Mouse (Mus musculus) stomach, postnatal 0 days (tissue): ENCODE measurements around the gene Nrbp1. TPM values are rescaled to one million over a fixed set of nuclear protein-coding genes. Genes with fewer than 3 reads are reported as not detected.

ENCODE experiments used
- ATAC-seq: fragments of 200-750 bp; cut with Nextera tagmentation; 2 replicates; pipeline ENCODE4 v1.8.0; 2017; ENCODE audit not compliant: low FRiP score, low TSS enrichment
- DNase-seq: peaks from one replicate; pipeline ENCODE4 v3.0.0-alpha.2; 2016; ENCODE audit warnings: low spot score
- H3K27ac ChIP-seq: fragments of 300-500 bp; sonication (generic); replicated peaks from 2 replicates; pipeline ENCODE4 v1.5.1; 2014; ENCODE audit warnings: mild to moderate bottlenecking, control low read depth
- H3K27me3 ChIP-seq: fragments of 300-500 bp; sonication (generic); 2 replicates; pipeline ENCODE4 v1.6.1; 2014; ENCODE audit warnings: low read length; ENCODE audit not compliant: control insufficient read depth, insufficient read depth
- H3K36me3 ChIP-seq: fragments of 300-500 bp; sonication (generic); 2 replicates; pipeline ENCODE4 v1.6.1; 2014; ENCODE audit warnings: low read length, mixed read lengths; ENCODE audit not compliant: control insufficient read depth, insufficient read depth
- H3K4me1 ChIP-seq: fragments of 300-500 bp; sonication (generic); replicated peaks from 2 replicates; pipeline ENCODE4 v1.6.1; 2014; ENCODE audit warnings: antibody characterized with exemption; ENCODE audit not compliant: control insufficient read depth, insufficient read depth
- H3K4me2 ChIP-seq: fragments of 300-500 bp; sonication (generic); replicated peaks from 2 replicates; pipeline ENCODE4 v1.6.1; 2014; ENCODE audit warnings: low read depth, mild to moderate bottlenecking, control low read depth, moderate library complexity
- H3K4me3 ChIP-seq: fragments of 300-500 bp; sonication (generic); 2 replicates; pipeline ENCODE4 v1.5.1; 2014; ENCODE audit warnings: low read depth, low read length, control low read depth
- H3K9ac ChIP-seq: fragments of 300-500 bp; sonication (generic); 2 replicates; pipeline ENCODE4 v1.6.1; 2014; ENCODE audit warnings: mild to moderate bottlenecking, low read length, control low read depth, mixed read lengths
- H3K9me3 ChIP-seq: fragments of 300-500 bp; sonication (generic); 2 replicates; pipeline ENCODE4 v1.6.1; 2016; ENCODE audit warnings: low read length; ENCODE audit not compliant: control insufficient read depth
- CTCF ChIP-seq: IDR thresholded peaks from 2 replicates; pipeline ENCODE4 v1.5.1; 2016; ENCODE audit warnings: antibody characterized with exemption, low read depth, mild to moderate bottlenecking, moderate library complexity
- EP300 ChIP-seq: optimal IDR thresholded peaks from 2 replicates; pipeline ENCODE3; 2016; ENCODE audit warnings: antibody characterized with exemption
- WGBS: fragments of 180-500 bp; shearing (Covaris S2); extraction: QIAGEN DNeasy Blood & Tissue Kit; methylation state at CpG from one replicate; pipeline ENCODE4 v1.1.7; 2014; 5-methylcytosine and 5-hydroxymethylcytosine counted together
- polyA plus RNA-seq: library from polyadenylated mRNA; unstranded; fragments of >200 nt; fragmentation: Nextera tagmentation; extraction: Ambion mirVana; gene quantifications from 2 replicates; pipeline ENCODE4 v1.2.1, GENCODE M21; 2015

Gene Nrbp1
- polyA plus RNA-seq, 1 experiment from 2014 or later: 95.3 TPM

GRCm38 (mm10) chr5:31194486-31195485 lies 45.9 kb upstream of the Nrbp1 start:
- DNase-seq: peak; percentile 60
- Histone ChIP-seq H3K9me3 (no peaks in the 10 kb centered on the region), H3K36me3 (peaks cover 44% of the 10 kb centered on the region), H3K27ac (no peak overlapping the region; the same call in 1 of the 2 replicates), H3K4me1 (0 out of 2 replicates have a peak, but pooled peaks cover 3% of the 10 kb centered on the region), H3K4me2 (no peak overlapping the region), H3K4me3 (no peak overlapping the region), H3K27me3 (no peaks in the 10 kb centered on the region), H3K9ac (no peak overlapping the region)
- no peak for TF ChIP-seq CTCF
- TF ChIP-seq EP300: no peak
- ATAC-seq: no peak
- 82% methylated on average over 16 of the region's 16 CpGs for WGBS

- Histone ChIP-seq H3K4me3 (no peak overlapping the region), H3K9ac (no peak overlapping the region; the same call in 1 of the 2 replicates), H3K4me1 (0 out of 2 replicates have a peak, but pooled peaks cover 3% of the 10 kb centered on the region), H3K4me2 (no peak overlapping the region), H3K9me3 (peaks cover 5% of the 10 kb centered on the region), H3K27ac (peak overlapping the region; percentile 67), H3K36me3 (peaks cover 44% of the 10 kb centered on the region), H3K27me3 (no peaks in the 10 kb centered on the region)
- DNase-seq (no peak), ATAC-seq (no peak)
- TF ChIP-seq EP300 (no peak), CTCF (no peak)
- WGBS: 84% methylated on average over 4 of the region's 4 CpGs
Observed at GRCm38 (mm10) chr5:31195671-31196070, 45.0 kb upstream of the Nrbp1 start.

GRCm38 (mm10) chr5:31196207-31196606 lies 44.5 kb upstream of the Nrbp1 start:
- Histone ChIP-seq H3K9me3 (peaks cover 5% of the 10 kb centered on the region), H3K27me3 (no peaks in the 10 kb centered on the region), H3K4me2 (no peak overlapping the region), H3K36me3 (peaks cover 42% of the 10 kb centered on the region), H3K27ac (peak overlapping the region; percentile 67), H3K4me3 (no peak overlapping the region), H3K9ac (no peak overlapping the region; the same call in 1 of the 2 replicates), H3K4me1 (0 out of 2 replicates have a peak, but pooled peaks cover 3% of the 10 kb centered on the region)
- 81% methylated on average over 10 of the region's 10 CpGs for WGBS
- TF ChIP-seq CTCF: no peak
- no peak for TF ChIP-seq EP300
- DNase-seq (no peak), ATAC-seq (no peak)

DNA sequence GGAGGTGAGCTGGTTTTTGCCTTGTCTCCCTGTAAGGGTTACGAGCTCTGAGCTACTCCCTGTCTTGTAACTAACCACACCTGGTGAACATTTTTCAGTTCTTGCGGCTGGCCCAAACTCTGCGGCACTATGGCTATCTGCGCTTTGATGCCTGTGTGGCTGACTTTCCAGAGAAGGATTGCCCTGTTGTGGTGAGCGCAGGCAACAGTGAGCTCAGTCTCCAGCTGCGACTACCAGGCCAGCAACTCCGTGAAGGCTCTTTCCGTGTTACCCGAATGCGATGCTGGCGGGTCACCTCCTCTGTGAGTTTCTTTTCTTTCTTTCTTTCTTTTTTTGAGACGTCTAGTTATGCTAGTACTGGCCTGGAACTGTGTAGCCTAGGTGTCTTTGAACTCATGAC lies 43.6 kb upstream of the Nrbp1 start:
- Histone ChIP-seq H3K36me3 (peaks cover 42% of the 10 kb centered on the region), H3K27me3 (no peaks in the 10 kb centered on the region), H3K4me3 (no peak overlapping the region), H3K9ac (no peak overlapping the region), H3K4me2 (no peak overlapping the region), H3K27ac (no peak overlapping the region), H3K9me3 (peaks cover 5% of the 10 kb centered on the region), H3K4me1 (0 out of 2 replicates have a peak, but pooled peaks cover 3% of the 10 kb centered on the region)
- no peak for DNase-seq
- WGBS: 89% methylated on average over 12 of the region's 12 CpGs
- no peak for ATAC-seq
- TF ChIP-seq CTCF: no peak
- TF ChIP-seq EP300: no peak

DNA sequence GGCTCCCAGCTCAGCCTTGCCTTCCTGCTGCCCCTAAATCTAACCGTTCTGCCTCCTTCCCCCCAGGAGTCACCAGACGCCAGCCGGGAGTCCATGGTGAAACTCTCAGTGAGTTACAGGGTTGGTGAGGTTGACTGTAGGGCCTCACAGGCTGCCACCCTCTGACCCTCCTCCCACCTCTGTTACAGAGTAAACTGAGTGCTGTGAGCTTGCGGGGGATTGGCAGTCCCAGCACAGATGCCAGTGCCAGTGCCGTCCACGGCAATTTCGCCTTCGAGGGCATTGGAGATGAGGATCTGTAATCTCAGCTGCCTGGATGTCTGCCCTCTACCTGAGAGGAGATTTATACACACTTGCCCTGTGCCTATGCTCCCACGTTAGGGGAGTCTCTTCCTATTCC lies 42.5 kb upstream of the Nrbp1 start:
- peaks cover 42% of the 10 kb centered on the region for H3K36me3 ChIP-seq
- 0 out of 2 replicates have a peak, but pooled peaks cover 3% of the 10 kb centered on the region for H3K4me1 ChIP-seq
- H3K27me3 ChIP-seq: no peaks in the 10 kb centered on the region
- ATAC-seq (no peak), DNase-seq (no peak)
- H3K9ac ChIP-seq: no peak overlapping the region
- no peak for TF ChIP-seq EP300
- TF ChIP-seq CTCF: no peak
- WGBS: 69% methylated on average over 9 of the region's 9 CpGs
- H3K9me3 ChIP-seq: peaks cover 5% of the 10 kb centered on the region
- H3K27ac ChIP-seq: no peak overlapping the region
- no peak overlapping the region for H3K4me2 ChIP-seq
- H3K4me3 ChIP-seq: no peak overlapping the region
